Mouse (Mus musculus) stomach, embryonic 15.5 days (tissue): ENCODE measurements around the gene Pde6h. TPM values are rescaled to one million over a fixed set of nuclear protein-coding genes. Genes with fewer than 3 reads are reported as not detected.

Experiments
- ATAC-seq: fragments of 200-750 bp; cut with Nextera tagmentation; 2 replicates; pipeline ENCODE4 v1.8.0; 2017; ENCODE audit warnings: low read depth, moderate number of reproducible peaks, moderate TSS enrichment; ENCODE audit not compliant: insufficient read depth, low FRiP score
- H3K27ac ChIP-seq: fragments of 300-500 bp; sonication (generic); 2 replicates; pipeline ENCODE4 v1.5.1; 2015; ENCODE audit warnings: mild to moderate bottlenecking, inconsistent platforms
- H3K27me3 ChIP-seq: fragments of 300-500 bp; sonication (generic); replicated peaks from 2 replicates; pipeline ENCODE4 v1.6.1; 2015; ENCODE audit warnings: inconsistent platforms
- H3K36me3 ChIP-seq: fragments of 300-500 bp; sonication (generic); 2 replicates; pipeline ENCODE4 v1.6.1; 2015; ENCODE audit warnings: inconsistent platforms
- H3K4me1 ChIP-seq: fragments of 300-500 bp; sonication (generic); 2 replicates; pipeline ENCODE4 v1.6.1; 2015; ENCODE audit warnings: inconsistent platforms
- H3K4me2 ChIP-seq: fragments of 300-500 bp; sonication (generic); 2 replicates; pipeline ENCODE4 v1.6.1; 2015; ENCODE audit warnings: mild to moderate bottlenecking, inconsistent platforms
- H3K4me3 ChIP-seq: fragments of 300-500 bp; sonication (generic); replicated peaks from 2 replicates; pipeline ENCODE4 v1.5.1; 2015; ENCODE audit warnings: inconsistent platforms
- H3K9ac ChIP-seq: fragments of 300-500 bp; sonication (generic); 2 replicates; pipeline ENCODE4 v1.6.1; 2015; ENCODE audit warnings: inconsistent platforms
- H3K9me3 ChIP-seq: fragments of 300-500 bp; sonication (generic); 2 replicates; pipeline ENCODE4 v1.6.1; 2016; ENCODE audit warnings: inconsistent platforms
- WGBS: fragments of 180-500 bp; shearing (Covaris S2); methylation state at CpG from one replicate; pipeline ENCODE4 v1.1.7; 2015; 5-methylcytosine and 5-hydroxymethylcytosine counted together
- polyA plus RNA-seq: library from polyadenylated mRNA; unstranded; fragments of >200 nt; fragmentation: Nextera tagmentation; extraction: Ambion mirVana; gene quantifications from 2 replicates; pipeline ENCODE4 v1.2.1, GENCODE M21; 2015

The Pde6h gene
- polyA plus RNA-seq, 1 experiment from 2014 or later: not detected

DNA sequence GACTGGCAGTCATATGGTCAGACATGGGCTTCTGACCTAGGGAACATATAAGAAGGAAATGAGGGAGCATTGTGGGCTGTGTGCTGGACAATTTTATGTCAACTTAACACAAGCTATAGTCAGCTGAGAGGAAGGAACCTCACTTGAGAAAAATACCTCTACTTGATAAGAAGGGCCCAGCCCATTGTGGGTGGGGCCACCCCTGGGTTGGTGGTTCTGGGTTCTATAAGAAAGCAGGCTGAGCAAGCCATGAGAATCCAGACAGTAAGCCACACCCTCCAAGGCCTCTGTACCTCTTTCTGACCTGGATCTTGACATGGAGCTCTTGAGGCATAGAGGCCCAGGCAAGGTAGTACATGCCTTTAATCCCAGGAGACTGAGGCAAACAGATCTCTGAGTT is 19.8 kb downstream of the Pde6h start:
- no peaks in the 10 kb centered on the region for H3K9me3 ChIP-seq
- H3K4me3 ChIP-seq: no peak overlapping the region
- no peak for ATAC-seq
- H3K9ac ChIP-seq: no peak overlapping the region
- H3K27me3 ChIP-seq: no peaks in the 10 kb centered on the region
- peaks cover 18% of the 10 kb centered on the region for H3K4me1 ChIP-seq
- no peak overlapping the region for H3K27ac ChIP-seq
- no peaks in the 10 kb centered on the region for H3K36me3 ChIP-seq
- no peak overlapping the region for H3K4me2 ChIP-seq

DNA sequence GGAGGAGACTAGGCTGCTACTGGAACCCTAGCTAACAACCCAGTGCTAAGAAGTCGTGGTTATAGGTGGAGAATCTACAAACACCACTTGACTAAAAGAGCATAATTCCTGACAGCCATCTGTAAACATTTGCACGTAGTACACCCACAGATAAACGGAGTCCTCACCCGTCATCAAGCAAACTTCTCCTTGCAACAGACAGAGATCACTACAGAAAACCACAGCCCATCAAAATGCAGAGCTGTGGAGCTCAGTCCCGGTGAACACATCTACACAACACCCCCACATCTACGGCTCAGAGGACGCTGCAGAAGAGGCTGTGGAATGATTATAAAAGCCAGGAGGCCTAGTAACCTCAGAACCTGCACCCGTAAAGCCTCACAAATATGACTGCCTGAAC is 20.9 kb downstream of the Pde6h start:
- Histone ChIP-seq H3K36me3 (no peaks in the 10 kb centered on the region), H3K4me1 (peaks cover 18% of the 10 kb centered on the region), H3K4me3 (no peak overlapping the region), H3K9ac (no peak overlapping the region), H3K9me3 (no peaks in the 10 kb centered on the region), H3K27me3 (no peaks in the 10 kb centered on the region), H3K4me2 (no peak overlapping the region), H3K27ac (no peak overlapping the region)
- no peak for ATAC-seq
- WGBS: 63% methylated on average over 8 of the region's 8 CpGs

DNA sequence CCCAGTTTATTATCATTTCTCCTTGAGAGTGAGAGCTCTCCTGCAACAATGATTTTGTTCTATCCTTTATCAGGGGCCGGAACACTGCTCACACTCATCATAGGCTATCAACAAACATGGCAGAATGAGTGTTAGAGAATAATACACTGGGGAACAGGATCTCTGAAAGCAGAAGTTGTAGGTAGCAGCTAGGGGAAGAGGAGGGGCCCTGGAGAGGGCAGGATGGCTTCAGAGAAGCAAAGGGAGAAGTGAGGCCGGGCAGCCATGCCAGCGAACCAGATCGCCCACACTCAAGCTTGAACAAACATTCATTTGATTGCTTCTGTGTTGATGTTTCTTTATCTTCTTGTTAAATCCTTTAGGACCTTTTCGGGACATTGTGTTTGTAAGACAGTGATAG is 22.6 kb downstream of the Pde6h start:
- WGBS: 63% methylated on average over 5 of the region's 5 CpGs
- Histone ChIP-seq H3K27ac (no peak overlapping the region), H3K36me3 (no peaks in the 10 kb centered on the region), H3K9ac (no peak overlapping the region), H3K9me3 (no peaks in the 10 kb centered on the region), H3K4me1 (peaks cover 6% of the 10 kb centered on the region), H3K4me2 (no peak overlapping the region), H3K27me3 (no peaks in the 10 kb centered on the region), H3K4me3 (no peak overlapping the region)
- no peak for ATAC-seq

DNA sequence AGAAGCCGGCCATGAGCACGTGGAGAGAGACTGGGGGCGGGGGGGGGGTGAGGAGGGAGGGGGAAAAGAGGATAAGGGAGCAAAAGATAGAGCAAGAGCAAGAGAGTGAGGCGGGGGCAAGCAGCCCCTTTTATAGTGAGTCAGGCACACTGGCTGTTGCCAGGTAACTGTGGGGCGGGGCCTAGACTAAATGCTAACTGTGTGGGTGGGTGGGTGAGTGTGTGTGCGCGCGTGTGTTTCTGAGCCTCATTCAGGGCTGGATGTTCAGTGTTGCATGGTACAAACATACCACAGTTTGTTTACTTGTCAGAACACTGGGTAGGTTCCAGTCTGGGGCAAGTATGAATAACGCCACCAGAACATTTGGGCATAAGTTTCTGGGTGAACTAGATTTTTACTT is 23.3 kb downstream of the Pde6h start:
- H3K36me3 ChIP-seq: no peaks in the 10 kb centered on the region
- 51% methylated on average over 9 of the region's 9 CpGs for WGBS
- H3K4me2 ChIP-seq: no peak overlapping the region
- H3K27ac ChIP-seq: no peak overlapping the region
- no peak overlapping the region for H3K9ac ChIP-seq
- no peak for ATAC-seq
- H3K4me3 ChIP-seq: no peak overlapping the region
- H3K4me1 ChIP-seq: no peaks in the 10 kb centered on the region
- H3K27me3 ChIP-seq: no peaks in the 10 kb centered on the region
- H3K9me3 ChIP-seq: no peaks in the 10 kb centered on the region

DNA sequence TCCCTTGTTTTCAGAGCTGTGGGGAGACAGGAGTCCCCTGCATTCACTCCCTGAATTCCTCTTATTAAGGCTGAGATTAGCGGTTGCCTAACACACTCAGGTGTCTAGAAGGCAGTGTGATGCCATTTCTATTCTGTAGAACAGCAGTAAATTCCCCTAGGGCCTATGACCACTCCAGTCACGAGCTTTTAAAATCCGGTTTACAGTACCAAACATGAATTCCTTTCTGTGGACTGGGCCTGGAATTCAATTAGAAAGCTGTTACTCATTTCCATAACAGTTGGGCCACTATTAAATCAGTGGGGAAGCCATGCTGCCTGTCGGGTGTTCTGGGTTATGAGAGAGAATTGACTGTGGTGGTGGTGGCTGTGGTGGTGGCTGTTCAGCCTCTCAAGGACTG is 24.1 kb downstream of the Pde6h start:
- 76% methylated on average over 4 of the region's 4 CpGs for WGBS
- Histone ChIP-seq H3K4me1 (no peaks in the 10 kb centered on the region), H3K27ac (no peak overlapping the region), H3K27me3 (no peaks in the 10 kb centered on the region), H3K36me3 (no peaks in the 10 kb centered on the region), H3K4me3 (no peak overlapping the region), H3K4me2 (no peak overlapping the region), H3K9ac (no peak overlapping the region), H3K9me3 (no peaks in the 10 kb centered on the region)
- no peak for ATAC-seq

DNA sequence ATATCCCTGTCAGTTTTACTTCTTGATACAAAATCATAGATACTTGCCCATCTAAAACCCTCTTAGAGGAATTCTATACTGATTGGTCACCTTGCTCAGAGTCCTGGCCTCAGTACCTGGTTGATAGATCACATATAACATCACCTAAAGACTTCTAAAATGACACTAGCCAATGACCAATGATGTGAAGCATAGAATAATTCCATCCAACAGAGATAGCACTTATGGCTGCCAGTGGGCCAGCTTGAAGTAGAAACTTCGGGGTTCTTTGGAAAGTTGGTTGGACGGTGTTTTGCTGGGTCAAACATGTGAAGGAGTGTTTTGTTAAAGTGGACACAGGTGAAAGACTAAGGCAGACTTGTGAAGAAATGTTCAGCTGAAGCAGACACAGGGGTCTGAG is 26.5 kb downstream of the Pde6h start:
- ATAC-seq: no peak
- no peaks in the 10 kb centered on the region for H3K27me3 ChIP-seq
- H3K4me2 ChIP-seq: no peak overlapping the region
- no peak overlapping the region for H3K9ac ChIP-seq
- 89% methylated on average over 2 of the region's 2 CpGs for WGBS
- H3K27ac ChIP-seq: no peak overlapping the region
- no peaks in the 10 kb centered on the region for H3K4me1 ChIP-seq
- no peaks in the 10 kb centered on the region for H3K9me3 ChIP-seq
- H3K36me3 ChIP-seq: no peaks in the 10 kb centered on the region
- H3K4me3 ChIP-seq: no peak overlapping the region

DNA sequence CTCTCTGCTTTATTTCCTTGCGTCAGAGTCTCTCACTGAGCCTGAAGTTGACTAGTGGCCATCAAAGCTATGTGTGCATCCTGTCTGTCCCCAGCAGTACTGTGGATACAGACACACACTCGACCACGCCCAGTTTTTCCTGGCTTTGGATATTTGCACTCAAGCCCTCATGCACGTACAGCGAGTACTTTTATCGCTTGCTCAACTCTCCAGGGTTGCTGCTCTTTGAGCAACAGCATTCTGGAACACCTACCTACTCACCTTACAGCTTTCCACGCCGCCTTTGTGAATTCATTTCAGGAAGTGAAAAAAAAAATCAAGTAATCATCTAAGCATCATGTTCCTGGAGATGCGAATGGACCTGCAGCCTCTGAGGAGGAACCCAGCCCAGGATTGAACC is 29.3 kb downstream of the Pde6h start:
- Histone ChIP-seq H3K27me3 (no peaks in the 10 kb centered on the region), H3K4me2 (no peak overlapping the region), H3K4me3 (no peak overlapping the region), H3K9me3 (no peaks in the 10 kb centered on the region), H3K36me3 (no peaks in the 10 kb centered on the region), H3K4me1 (no peaks in the 10 kb centered on the region), H3K9ac (no peak overlapping the region), H3K27ac (no peak overlapping the region)
- no peak for ATAC-seq
- WGBS: 85% methylated on average over 9 of the region's 9 CpGs

DNA sequence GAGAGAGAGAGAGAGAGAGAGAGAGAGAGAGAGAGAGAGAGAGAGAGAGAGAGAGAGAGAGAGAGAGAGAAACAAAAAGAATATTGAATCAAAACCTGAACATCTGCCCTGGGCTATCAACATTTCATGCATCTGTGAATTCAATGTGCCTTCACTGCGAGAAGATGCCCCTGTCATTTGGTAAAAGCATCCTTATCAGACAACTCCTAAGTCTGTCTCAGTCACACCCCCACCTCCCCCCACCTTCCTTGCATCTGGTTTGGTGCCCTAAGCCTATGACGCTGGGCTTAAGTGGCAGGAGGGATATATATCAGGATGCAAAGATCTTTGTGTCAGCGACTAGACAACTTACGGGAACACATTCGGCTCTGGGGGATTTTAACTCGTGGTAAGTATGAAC is 30.6 kb downstream of the Pde6h start:
- Histone ChIP-seq H3K36me3 (no peaks in the 10 kb centered on the region), H3K4me3 (no peak overlapping the region), H3K9me3 (no peaks in the 10 kb centered on the region), H3K27ac (no peak overlapping the region), H3K4me1 (no peaks in the 10 kb centered on the region), H3K4me2 (no peak overlapping the region), H3K27me3 (no peaks in the 10 kb centered on the region), H3K9ac (no peak overlapping the region)
- no peak for ATAC-seq
- 76% methylated on average over 6 of the region's 6 CpGs for WGBS

DNA sequence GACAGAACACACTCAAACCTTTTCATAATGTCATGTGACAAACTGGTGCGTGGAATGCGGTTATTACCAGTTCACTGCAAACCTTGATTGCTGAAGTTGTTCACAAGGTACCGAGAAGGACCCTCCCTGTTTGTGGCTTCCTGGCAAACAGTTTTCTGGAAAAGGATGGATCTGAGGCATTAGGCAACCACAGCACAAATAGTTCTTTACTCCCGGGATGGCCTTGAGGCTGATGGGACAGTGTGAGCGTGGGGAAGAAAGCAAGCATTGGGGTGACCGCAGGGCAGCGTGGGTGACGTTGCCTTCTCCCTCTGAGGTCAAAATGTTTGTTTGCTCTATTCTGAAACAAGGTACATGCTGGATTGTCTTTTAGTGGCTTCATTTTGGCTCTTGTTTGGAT is 31.1 kb downstream of the Pde6h start:
- no peak overlapping the region for H3K9ac ChIP-seq
- H3K4me3 ChIP-seq: no peak overlapping the region
- no peaks in the 10 kb centered on the region for H3K36me3 ChIP-seq
- H3K27me3 ChIP-seq: no peaks in the 10 kb centered on the region
- ATAC-seq: no peak
- no peaks in the 10 kb centered on the region for H3K9me3 ChIP-seq
- WGBS: 83% methylated on average over 8 of the region's 8 CpGs
- H3K27ac ChIP-seq: no peak overlapping the region
- no peaks in the 10 kb centered on the region for H3K4me1 ChIP-seq
- no peak overlapping the region for H3K4me2 ChIP-seq

DNA sequence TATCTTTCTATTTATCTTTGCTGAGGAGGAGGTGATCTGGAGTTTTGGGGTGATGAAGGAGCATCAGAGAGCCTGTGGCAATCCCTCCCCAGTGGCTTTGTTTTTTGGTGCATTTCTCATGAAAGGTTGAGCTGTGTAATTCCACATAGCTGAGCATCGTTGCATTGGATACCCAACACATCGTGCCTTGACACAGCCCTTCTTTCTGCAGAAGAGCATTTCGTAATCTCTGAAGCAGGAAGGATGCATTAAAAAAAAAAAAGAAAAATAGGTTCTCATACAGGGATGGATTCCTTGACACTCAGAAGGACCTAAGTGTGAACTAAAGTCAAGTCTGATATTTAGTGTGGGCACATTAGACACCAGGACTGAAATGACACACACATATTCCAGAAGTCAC is 31.6 kb downstream of the Pde6h start:
- no peaks in the 10 kb centered on the region for H3K27me3 ChIP-seq
- H3K9me3 ChIP-seq: no peaks in the 10 kb centered on the region
- no peaks in the 10 kb centered on the region for H3K4me1 ChIP-seq
- no peak overlapping the region for H3K9ac ChIP-seq
- no peak overlapping the region for H3K27ac ChIP-seq
- no peak for ATAC-seq
- WGBS: 88% methylated on average over 3 of the region's 3 CpGs
- no peaks in the 10 kb centered on the region for H3K36me3 ChIP-seq
- no peak overlapping the region for H3K4me2 ChIP-seq
- H3K4me3 ChIP-seq: no peak overlapping the region

DNA sequence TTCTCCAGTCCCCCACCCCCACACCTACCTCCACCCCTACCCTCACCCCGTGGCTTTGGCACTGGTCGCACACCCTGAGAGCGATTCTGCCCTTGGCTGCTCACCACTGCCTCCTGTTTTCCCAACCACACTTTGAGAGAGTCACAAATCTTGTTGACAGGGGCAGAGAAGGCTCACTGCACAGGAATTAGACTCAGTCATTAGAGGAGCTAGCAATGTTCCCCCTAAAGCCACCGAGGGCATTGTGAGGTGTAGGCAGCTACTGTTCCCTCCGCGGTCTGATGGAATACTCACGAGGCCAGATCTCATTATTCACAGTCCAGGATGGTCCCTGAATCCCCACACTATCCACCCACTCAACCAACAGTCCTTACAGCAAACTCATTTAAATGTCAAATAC is 33.4 kb downstream of the Pde6h start:
- H3K27me3 ChIP-seq: no peaks in the 10 kb centered on the region
- WGBS: 65% methylated on average over 7 of the region's 7 CpGs
- H3K9me3 ChIP-seq: no peaks in the 10 kb centered on the region
- no peak overlapping the region for H3K4me3 ChIP-seq
- H3K9ac ChIP-seq: no peak overlapping the region
- H3K4me1 ChIP-seq: no peaks in the 10 kb centered on the region
- ATAC-seq: no peak
- no peak overlapping the region for H3K27ac ChIP-seq
- H3K4me2 ChIP-seq: no peak overlapping the region
- H3K36me3 ChIP-seq: no peaks in the 10 kb centered on the region

DNA sequence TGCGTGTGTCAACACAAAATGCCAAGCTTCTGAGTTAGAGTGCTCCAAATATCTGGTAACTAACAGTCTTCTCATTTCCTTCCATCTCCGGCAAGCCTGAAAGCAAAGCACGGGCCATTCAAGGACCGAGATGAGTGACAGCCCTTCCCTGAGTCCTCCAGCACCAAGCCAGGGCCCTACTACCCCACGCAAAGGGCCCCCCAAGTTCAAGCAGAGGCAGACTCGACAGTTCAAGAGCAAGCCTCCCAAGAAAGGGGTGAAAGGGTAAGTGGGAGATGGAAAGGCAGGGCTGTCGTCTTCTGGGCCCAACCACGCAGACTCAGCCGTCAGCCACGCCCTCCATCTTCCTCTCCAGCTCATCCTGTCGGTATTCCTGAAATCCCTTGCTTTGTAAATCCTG is 35.5 kb downstream of the Pde6h start:
- Histone ChIP-seq H3K4me2 (no peak overlapping the region), H3K4me3 (no peak overlapping the region), H3K9me3 (no peaks in the 10 kb centered on the region), H3K27ac (no peak overlapping the region), H3K36me3 (no peaks in the 10 kb centered on the region), H3K4me1 (no peaks in the 10 kb centered on the region), H3K27me3 (no peaks in the 10 kb centered on the region), H3K9ac (no peak overlapping the region)
- WGBS: 56% methylated on average over 11 of the region's 11 CpGs
- ATAC-seq: no peak

DNA sequence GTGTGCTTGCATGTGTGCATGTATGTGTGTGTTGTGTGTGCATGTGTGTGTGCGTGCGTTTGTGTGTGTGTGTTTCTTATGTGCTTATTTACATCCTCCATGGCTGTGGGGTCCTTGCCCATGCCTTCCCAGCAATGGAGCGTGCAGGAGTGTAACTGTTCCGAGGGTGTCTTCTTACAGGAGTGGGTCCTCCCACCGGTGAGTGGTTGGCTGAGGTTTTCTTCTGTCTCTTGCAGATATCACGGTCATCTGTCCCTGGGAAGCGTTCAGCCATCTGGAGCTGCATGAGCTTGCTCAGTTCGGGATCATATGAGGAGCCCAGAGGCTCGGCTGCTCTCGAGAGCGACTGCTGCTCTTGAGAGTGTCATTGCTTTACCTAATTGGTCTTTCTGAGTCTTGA is 39.3 kb downstream of the Pde6h start:
- 67% methylated on average over 11 of the region's 11 CpGs for WGBS
- no peak overlapping the region for H3K4me3 ChIP-seq
- no peak for ATAC-seq
- no peaks in the 10 kb centered on the region for H3K4me1 ChIP-seq
- no peak overlapping the region for H3K9ac ChIP-seq
- H3K27ac ChIP-seq: no peak overlapping the region
- H3K27me3 ChIP-seq: no peaks in the 10 kb centered on the region
- H3K9me3 ChIP-seq: no peaks in the 10 kb centered on the region
- H3K36me3 ChIP-seq: no peaks in the 10 kb centered on the region
- no peak overlapping the region for H3K4me2 ChIP-seq
